Mouse (Mus musculus) right cerebral cortex, adult 2 months (tissue): ENCODE data around the gene Sgsm2.

Source experiments
- DNase-seq, 2 experiments: peaks; one replicate each; pipeline ENCODE4 v3.0.0; 2021 to 2022; ENCODE audit warnings: low spot score in 2 of 2

Sgsm2 gene

GRCm38 (mm10) chr11:74841366-74841765 is 55.5 kb downstream of the Sgsm2 start:
- peak in 1 of 2 experiments; percentile 25 for DNase-seq

GRCm38 (mm10) chr11:74840739-74841138 is 56.1 kb downstream of the Sgsm2 start:
- DNase-seq: no peak

- DNase-seq: no peak
Measured at GRCm38 (mm10) chr11:74839860-74840715, 56.8 kb downstream of the Sgsm2 start.

GRCm38 (mm10) chr11:74838971-74839370 is 57.9 kb downstream of the Sgsm2 start:
- peak; percentile 69 to 78 for DNase-seq

- peak; percentile 85 to 89 for DNase-seq
Measured at GRCm38 (mm10) chr11:74838441-74838840, 58.4 kb downstream of the Sgsm2 start.

- peak; percentile 91 to 92 for DNase-seq
Measured at GRCm38 (mm10) chr11:74837694-74838431, 59.0 kb downstream of the Sgsm2 start.

GRCm38 (mm10) chr11:74837056-74837693 is 59.7 kb downstream of the Sgsm2 start:
- DNase-seq: no peak

GRCm38 (mm10) chr11:74836225-74837055 is 60.4 kb downstream of the Sgsm2 start:
- no peak for DNase-seq

- DNase-seq: no peak
Measured at GRCm38 (mm10) chr11:74835593-74836224, 61.2 kb downstream of the Sgsm2 start.

GRCm38 (mm10) chr11:74834650-74835277 is 62.1 kb downstream of the Sgsm2 start:
- peak in 1 of 2 experiments; percentile 2 for DNase-seq

GRCm38 (mm10) chr11:74834359-74834638 is 62.6 kb downstream of the Sgsm2 start:
- DNase-seq: no peak

- no peak for DNase-seq
Measured at GRCm38 (mm10) chr11:74833536-74834358, 63.1 kb downstream of the Sgsm2 start.

GRCm38 (mm10) chr11:74832503-74833143 is 64.2 kb downstream of the Sgsm2 start:
- DNase-seq: peak; percentile 54 to 75

GRCm38 (mm10) chr11:74831606-74832451 is 65.0 kb downstream of the Sgsm2 start:
- peak; percentile 95 to 98 for DNase-seq

- DNase-seq: peak in 1 of 2 experiments; percentile 55
Measured at GRCm38 (mm10) chr11:74831191-74831605, 65.7 kb downstream of the Sgsm2 start.

GRCm38 (mm10) chr11:74830256-74831161 is 66.4 kb downstream of the Sgsm2 start, which contains the start of gene Mnt:
Gene Mnt (plus strand): TSS chr11:74830920.
- peak; percentile 97 to 99 for DNase-seq

- peak; percentile 62 to 72 for DNase-seq
Measured at GRCm38 (mm10) chr11:74829812-74830211, 67.0 kb downstream of the Sgsm2 start.
